Mouse (Mus musculus) heart, postnatal 14 days (tissue): ENCODE results near the gene Eya4. TPM values are rescaled to one million over a fixed set of nuclear protein-coding genes. Genes with fewer than 3 reads are reported as not detected.

Source experiments
- DNase-seq, 2 experiments: peaks; one replicate each; pipeline ENCODE4 v3.0.0; 2021 to 2022
- intact Hi-C: fragments of 180-260 bp; cut with DNase I; formaldehyde crosslinking; loops from one replicate; pipeline ENCODE4 v1.15.1; 2025
- total RNA-seq, 2 experiments: library from RNA; stranded (reverse); gene quantifications; 2 replicates each; pipeline ENCODE4 v1.2.3; 2021

Gene Eya4
- total RNA-seq, 2 experiments from 2014 or later: 0.27 to 0.38 TPM

GRCm38 (mm10) chr10:23165089-23165642 is 185.4 kb downstream of the Eya4 start:
- no peak for DNase-seq
- intact Hi-C loops: no loop called here

- intact Hi-C loops: no loop called here
- no peak for DNase-seq
Observed at GRCm38 (mm10) chr10:23159844-23160243, 190.7 kb downstream of the Eya4 start.

- intact Hi-C loops: no loop called here
- no peak for DNase-seq
Observed at GRCm38 (mm10) chr10:23159138-23159537, 191.4 kb downstream of the Eya4 start.

- DNase-seq: peak in 1 of 2 experiments; percentile 3
- intact Hi-C loops: no loop called here
Observed at GRCm38 (mm10) chr10:23156866-23157625, 193.5 kb downstream of the Eya4 start.

DNA sequence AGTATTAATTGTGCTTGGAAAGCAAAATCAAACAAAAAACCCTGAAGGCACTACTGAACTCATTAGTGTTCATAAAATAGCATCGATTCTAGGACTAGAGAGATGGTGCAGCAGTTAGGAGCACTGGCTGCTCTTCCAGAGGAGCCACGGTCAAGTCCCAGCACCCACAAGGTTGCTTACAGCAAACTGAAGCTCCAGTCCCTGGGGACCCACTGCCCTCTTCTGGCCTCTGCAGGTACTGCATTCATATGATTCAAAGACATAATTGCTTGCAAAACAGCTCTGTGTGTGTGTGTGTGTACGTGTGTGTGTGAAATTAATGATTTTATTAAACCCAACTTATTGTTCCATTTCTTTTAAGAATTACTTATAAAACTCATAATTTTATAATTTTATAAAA is 200.2 kb downstream of the Eya4 start:
- DNase-seq: peak in 1 of 2 experiments; percentile 14
- intact Hi-C loops: no loop called here

- DNase-seq: no peak
- intact Hi-C loops: no loop called here
Observed at GRCm38 (mm10) chr10:23144616-23145015, 206.0 kb downstream of the Eya4 start.

DNA sequence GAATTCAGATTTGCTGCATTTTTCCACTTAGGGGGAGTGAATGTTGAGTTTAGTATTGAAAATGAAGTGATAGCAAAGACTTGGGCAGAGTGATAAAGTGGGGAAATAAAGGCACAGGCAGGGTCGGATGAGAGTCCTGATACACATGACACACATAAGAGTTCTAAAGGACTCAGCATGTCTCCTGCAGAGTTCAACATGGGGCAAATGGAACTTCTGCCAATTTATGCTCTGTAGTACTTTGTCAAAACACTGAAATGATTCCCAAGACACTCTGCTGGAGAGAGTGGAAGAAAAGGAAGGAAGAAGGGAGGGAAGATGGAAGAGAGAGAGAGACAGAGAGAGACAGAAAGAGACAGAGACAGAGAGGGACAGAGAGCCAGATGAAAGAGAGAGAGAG is 222.6 kb downstream of the Eya4 start:
- intact Hi-C loops: no loop called here
- no peak for DNase-seq

GRCm38 (mm10) chr10:23127151-23127550 is 223.4 kb downstream of the Eya4 start:
- intact Hi-C loops: no loop called here
- DNase-seq: no peak

GRCm38 (mm10) chr10:23126529-23126928 is 224.1 kb downstream of the Eya4 start:
- DNase-seq: no peak
- intact Hi-C loops: no loop called here

- intact Hi-C loops: no loop called here
- DNase-seq: no peak
Observed at GRCm38 (mm10) chr10:23120437-23120836, 230.1 kb downstream of the Eya4 start.

DNA sequence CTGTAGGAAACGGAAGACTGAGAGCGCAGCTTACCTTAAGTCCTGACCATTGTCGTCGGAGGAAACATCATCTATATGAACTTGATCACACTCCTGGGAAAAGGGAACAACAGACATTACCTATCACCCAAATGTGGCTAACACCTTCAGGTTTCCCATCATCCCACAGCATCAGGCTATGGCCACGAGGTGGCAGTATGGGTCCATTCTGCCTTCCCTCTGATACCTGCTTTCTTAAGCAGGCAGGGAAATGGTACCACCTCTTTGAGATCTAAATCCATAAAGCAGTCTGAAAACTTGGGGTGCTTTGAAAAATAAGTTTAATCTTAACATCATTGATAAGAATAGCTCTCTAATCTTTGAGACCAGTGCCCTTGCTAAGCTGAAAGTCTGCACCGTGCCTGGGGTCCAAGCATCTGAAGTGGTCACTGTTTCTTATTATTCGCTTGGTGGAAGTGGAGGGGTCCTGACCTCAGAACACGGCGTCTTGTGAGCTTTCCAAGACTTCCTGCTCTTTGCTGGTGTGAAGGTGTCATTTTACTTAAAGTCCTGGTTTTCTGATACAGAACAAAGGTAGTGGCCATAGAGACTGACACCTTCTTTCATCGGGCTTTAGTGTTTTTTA is 233.7 kb downstream of the Eya4 start:
- intact Hi-C loops: loop anchor here (1.0 to 2.0 kb wide), 3 partner anchors 286 to 660 kb away; no protein-coding TSS in a partner anchor
- peak; percentile 72 to 84 for DNase-seq

GRCm38 (mm10) chr10:23116063-23116462 is 234.5 kb downstream of the Eya4 start:
- no peak for DNase-seq
- intact Hi-C loops: loop anchor here (1.0 to 2.0 kb wide), 2 partner anchors 287 to 661 kb away; no protein-coding TSS in a partner anchor

- DNase-seq: no peak
- intact Hi-C loops: no loop called here
Observed at GRCm38 (mm10) chr10:23115321-23115720, 235.3 kb downstream of the Eya4 start.

- intact Hi-C loops: no loop called here
- DNase-seq: no peak
Observed at GRCm38 (mm10) chr10:23108122-23108521, 242.5 kb downstream of the Eya4 start.

DNA sequence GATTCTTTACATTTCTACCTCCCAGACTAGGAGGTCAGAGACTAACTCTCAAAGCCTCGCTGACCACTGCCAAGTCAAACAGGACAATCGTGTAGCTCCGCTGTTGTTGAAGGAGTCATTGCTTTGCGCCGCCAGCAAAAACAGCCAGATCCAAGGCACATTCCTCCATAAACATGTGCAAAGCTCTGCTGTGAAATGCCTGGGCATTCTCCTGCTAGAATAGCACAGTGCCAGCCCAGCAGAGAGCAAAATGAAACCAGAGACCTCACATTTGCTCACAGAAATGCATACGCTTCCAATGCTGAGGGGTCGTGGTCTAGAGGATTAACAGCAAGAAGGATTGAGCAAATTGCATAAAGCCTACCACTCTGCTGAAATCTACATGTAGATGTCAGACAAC is 258.1 kb downstream of the Eya4 start:
- DNase-seq: no peak
- intact Hi-C loops: no loop called here

DNA sequence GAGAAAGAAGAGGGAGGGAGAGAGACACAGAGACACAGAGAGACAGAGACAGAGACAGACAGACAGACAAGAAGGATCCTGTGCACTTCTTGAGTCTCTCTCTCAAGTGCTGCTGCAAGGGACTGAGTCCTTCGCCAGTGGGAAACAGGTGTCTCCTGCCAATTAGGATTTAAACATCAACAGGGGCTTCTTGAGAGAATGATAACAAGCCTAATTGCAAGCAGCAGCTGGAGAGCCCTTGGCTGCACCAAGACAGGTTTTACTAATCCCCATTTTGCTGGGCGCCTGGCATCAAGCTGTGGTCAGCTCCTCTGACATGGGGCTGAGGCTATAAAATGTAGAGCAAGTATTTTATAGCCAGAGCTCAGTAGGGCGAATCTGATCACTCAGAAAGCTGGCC is 259.0 kb downstream of the Eya4 start:
- DNase-seq: no peak
- intact Hi-C loops: no loop called here

DNA sequence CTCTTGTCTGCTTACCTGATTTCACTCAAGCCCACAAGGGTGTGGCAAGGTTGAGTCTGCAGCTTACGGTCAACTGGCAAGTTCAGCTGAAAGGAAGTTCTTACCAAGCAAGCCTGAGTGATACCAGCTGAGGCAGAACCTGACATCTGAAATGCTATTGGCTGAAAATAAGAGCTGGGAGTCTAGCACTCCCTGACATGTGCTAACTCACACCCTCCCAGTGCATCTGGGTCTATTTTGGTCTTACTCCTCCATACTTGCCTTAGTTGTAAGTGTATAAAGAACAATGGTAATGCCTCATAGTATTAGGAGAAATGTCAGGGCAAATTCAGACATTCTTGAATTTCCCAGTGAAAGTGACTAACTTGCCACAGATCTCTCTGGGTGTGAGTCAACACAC is 260.3 kb downstream of the Eya4 start:
- intact Hi-C loops: no loop called here
- DNase-seq: no peak

- DNase-seq: no peak
- intact Hi-C loops: loop anchor here (5.0 kb wide), 1 partner anchor 688 kb away; no protein-coding TSS in a partner anchor
Observed at GRCm38 (mm10) chr10:23089271-23089670, 261.3 kb downstream of the Eya4 start.

DNA sequence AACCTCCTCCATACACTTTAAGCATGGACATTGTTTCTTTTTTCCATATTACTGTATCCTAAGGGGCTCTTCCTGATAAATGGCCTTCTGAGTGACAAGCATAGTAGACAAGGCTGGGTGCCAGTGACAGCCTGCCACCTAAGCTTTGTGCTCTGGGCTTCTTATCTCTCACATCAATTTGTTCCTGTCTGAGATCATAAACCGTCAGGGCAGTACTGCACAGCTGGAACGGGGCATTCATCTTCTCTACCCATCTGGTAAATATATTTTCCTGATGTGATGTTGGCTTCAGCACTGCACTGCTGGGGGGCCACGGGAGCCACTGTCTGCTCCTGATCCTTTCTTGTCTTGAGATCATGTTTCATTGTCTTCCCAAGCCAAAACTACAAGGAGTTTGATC is 261.8 kb downstream of the Eya4 start:
- intact Hi-C loops: loop anchor here (5.0 kb wide), 1 partner anchor 689 kb away; no protein-coding TSS in a partner anchor

GRCm38 (mm10) chr10:23086352-23087215 is 264.0 kb downstream of the Eya4 start:
- peak; percentile 51 to 70 for DNase-seq
- intact Hi-C loops: loop anchor here (2.0 to 5.0 kb wide), 2 partner anchors 526 to 691 kb away; no protein-coding TSS in a partner anchor

More for the DNA sequence above, 261.8 kb downstream of the Eya4 start:
- DNase-seq: no peak

DNA sequence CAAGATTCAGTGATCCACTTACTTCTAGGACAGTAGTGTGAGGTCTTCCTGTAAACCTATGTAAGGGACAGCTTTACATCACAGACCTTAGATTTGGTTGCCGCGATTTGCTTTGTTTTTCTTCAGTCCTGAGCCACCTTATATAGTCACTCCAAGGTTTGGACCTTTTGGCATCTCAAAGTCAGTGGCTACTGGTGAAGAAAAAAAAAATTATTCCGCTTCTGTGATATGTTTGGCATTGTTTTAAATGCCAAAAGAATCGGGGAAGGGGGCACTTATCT is 269.1 kb downstream of the Eya4 start:
- intact Hi-C loops: loop anchor here (1.0 kb wide), 2 partner anchors 300 to 502 kb away; no protein-coding TSS in a partner anchor
- no peak for DNase-seq
